Mouse (Mus musculus) mouse embryonic stem cell (cell line): Measurements from ENCODE around the gene Cxcr5.

Experiments
- in situ Hi-C, 2 experiments: fragments of 300-500 bp; cut with MboI; formaldehyde crosslinking; loops; 1 replicate in 1 of 2; 3 replicates in 1 of 2; pipeline ENCODE4 v1.14.3; 2019 to 2020; ENCODE audit warnings: low sequenced_read_pairs in 2 of 2, low pct_unique_long_range_greater_than_20kb in 1 of 2, mixed read lengths in 1 of 2; ENCODE audit not compliant: unreplicated experiment in 1 of 2

Cxcr5 gene

GRCm38 (mm10) chr9:44477339-44478228 lies 84.1 kb downstream of the Cxcr5 start:
- in situ Hi-C loops: no loop called here

- in situ Hi-C loops: no loop called here
Observed at GRCm38 (mm10) chr9:44475936-44476335, 85.7 kb downstream of the Cxcr5 start.

- in situ Hi-C loops: loop anchor here (5.0 to 25.0 kb wide), 2 partner anchors 38 to 663 kb away; partner anchors contain the start of gene Scn4b (in 1 of the 2)
Observed at GRCm38 (mm10) chr9:44474327-44474726, 87.3 kb downstream of the Cxcr5 start.

GRCm38 (mm10) chr9:44473184-44473583 lies 88.5 kb downstream of the Cxcr5 start:
- in situ Hi-C loops: loop anchor here (5.0 to 25.0 kb wide), 2 partner anchors 39 to 664 kb away; partner anchors contain the start of gene Scn4b (in 1 of the 2)

- in situ Hi-C loops: loop anchor here in 1 of 2 experiments (25.0 kb wide), 1 partner anchor 669 kb away; the partner anchor contains the start of gene Scn4b
Observed at GRCm38 (mm10) chr9:44468800-44469199, 92.9 kb downstream of the Cxcr5 start.

- in situ Hi-C loops: loop anchor here in 1 of 2 experiments (25.0 kb wide), 1 partner anchor 669 kb away; the partner anchor contains the start of gene Scn4b
Observed at GRCm38 (mm10) chr9:44468224-44468623, 93.5 kb downstream of the Cxcr5 start.

GRCm38 (mm10) chr9:44461950-44462349 lies 99.7 kb downstream of the Cxcr5 start:
- in situ Hi-C loops: loop anchor here in 1 of 2 experiments (25.0 kb wide), 1 partner anchor 675 kb away; the partner anchor contains the start of gene Scn4b
